Mouse (Mus musculus) kidney, adult 10 weeks (tissue): Measurements from ENCODE around the gene Mrpl30. TPM values are rescaled to one million over a fixed set of nuclear protein-coding genes. Genes with fewer than 3 reads are reported as not detected.

Source experiments
- polyA plus RNA-seq: library from polyadenylated mRNA; stranded (reverse); fragments of 350-450 nt; fragmentation: Illumina TruSeq; extraction: RNeasy Lipid Tissue Mini Kit (QIAGEN cat#74804); gene quantifications from one replicate; pipeline ENCODE4 v1.2.3, GENCODE M21; 2014; ENCODE audit warnings: low read depth, low replicate concordance

Mrpl30 gene
- 332 TPM for polyA plus RNA-seq

DNA sequence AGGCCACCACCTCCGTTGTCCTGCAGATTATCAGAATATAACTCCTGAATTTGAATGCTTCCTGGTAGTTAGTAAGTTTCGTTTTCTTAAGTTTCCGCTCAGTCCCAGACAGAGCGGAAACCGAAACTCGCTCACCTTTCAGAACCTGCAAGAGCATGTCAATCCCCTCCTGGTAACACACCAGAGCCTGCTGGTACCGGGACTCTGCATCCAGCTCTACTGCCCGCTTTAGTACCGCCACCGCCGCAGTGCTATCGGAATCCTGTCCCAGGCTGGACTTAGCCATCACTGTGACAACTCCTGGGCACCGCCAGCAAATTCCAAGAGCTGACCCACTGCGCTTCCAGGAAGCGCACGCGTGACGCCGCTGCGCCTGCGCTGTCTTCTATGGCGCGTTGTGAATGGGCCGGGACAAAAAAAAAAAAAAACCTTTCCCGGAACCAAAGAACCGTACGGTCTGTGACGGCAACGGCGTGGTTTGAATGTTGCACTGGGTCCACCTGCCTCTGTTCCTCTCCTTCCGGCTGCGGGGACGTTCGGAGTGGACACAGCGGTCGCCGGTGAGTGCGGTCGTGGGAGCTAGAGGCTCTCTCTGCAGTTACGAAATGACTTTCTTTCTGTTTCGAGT is at the start of gene Mrpl30, which contains the start of gene Mitd1:
Gene Mrpl30 (plus strand): TSS at position 453 of the 628 bp plus-strand sequence.
Gene Mitd1 (minus strand): TSS at position 387 of the 628 bp plus-strand sequence.

DNA sequence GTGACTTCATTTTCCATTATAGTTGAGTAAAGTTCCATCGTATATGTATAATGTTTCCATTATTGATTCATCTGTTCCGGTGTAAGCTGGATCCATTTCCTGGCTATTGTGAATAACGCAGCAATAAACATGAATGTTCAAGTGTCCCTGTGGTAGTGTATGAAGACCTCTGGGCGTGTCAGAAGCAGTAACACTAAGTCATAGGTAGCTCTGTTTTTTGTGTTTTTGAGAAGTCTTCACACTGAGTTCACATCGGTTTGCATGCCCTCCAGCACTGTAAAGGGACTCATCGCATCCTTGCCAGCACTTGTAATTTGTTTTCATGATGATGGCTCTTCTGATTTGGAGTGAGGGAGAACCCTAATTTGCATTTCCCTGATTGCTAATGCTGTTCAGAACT is 24.0 kb upstream of the Mrpl30 start, which contains the start of gene Tsga10:
Gene Tsga10 (minus strand): TSS at position 144 of the 400 bp plus-strand sequence.

DNA sequence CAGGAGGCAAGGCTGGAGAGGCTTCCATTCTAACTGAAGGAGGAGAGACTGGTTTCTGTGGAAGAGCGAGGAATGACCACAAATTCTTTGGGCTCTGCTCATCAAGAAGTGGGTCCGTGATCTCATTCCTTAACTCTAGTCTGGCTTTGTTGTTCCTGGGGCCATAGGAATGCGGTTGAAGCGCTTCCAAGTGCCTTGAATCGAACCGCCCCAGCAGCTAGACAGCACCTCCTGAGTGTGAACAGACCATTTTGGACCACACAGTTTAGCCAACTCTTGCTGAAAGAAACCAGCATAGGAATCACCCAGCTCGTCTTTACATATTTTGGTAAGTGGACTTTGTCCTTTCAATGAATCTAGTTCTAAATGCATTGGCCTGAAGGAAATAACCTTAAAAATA is 18.6 kb upstream of the Mrpl30 start, which contains the start of gene Lipt1:
Gene Lipt1 (plus strand): TSS at position 35 of the 400 bp plus-strand sequence.

DNA sequence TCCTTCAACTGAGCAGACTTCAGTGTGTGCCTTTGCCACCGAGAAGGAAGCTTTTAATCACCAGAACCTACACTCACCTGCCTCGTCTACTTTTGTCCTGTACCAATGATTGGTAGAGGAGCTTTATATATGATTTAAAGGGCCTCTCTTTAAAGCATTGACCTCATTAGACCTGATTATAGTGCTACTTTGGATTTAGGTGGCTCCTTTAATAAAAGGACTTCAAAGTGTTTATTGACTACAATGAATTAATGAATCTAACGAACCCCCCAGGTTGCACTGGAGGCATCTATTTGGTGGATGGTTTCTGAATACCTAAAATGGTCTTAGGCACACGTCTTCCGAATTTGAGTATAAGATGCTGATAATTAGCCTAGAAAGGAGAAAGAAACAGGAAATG is 26.1 kb downstream of the Mrpl30 start, which contains the start of gene Lyg2:
Gene Lyg2 (minus strand): TSS at position 101 of the 400 bp plus-strand sequence.

Other genes starting within 250 kb of the Mrpl30 start
- gene 2010300C02Rik, start 170.4 kb upstream of the Mrpl30 start, polyA plus RNA-seq: not detected
- gene Tsga10, start 24.0 kb upstream of the Mrpl30 start, polyA plus RNA-seq: 13.2 TPM
- gene Lipt1, start 18.7 kb upstream of the Mrpl30 start, polyA plus RNA-seq: 8.5 TPM
- gene Mitd1, start 66 bp upstream of the Mrpl30 start, polyA plus RNA-seq: 33.5 TPM
- not detected for gene Lyg2, start 26.0 kb downstream of the Mrpl30 start, polyA plus RNA-seq
- not detected for gene Lyg1, start 67.3 kb downstream of the Mrpl30 start, polyA plus RNA-seq
- gene Txndc9, start 107.4 kb downstream of the Mrpl30 start, polyA plus RNA-seq: 148 TPM
- gene Eif5b, start 107.5 kb downstream of the Mrpl30 start, polyA plus RNA-seq: 83.0 TPM
- 14.5 TPM for gene Rev1, start 239.3 kb downstream of the Mrpl30 start, polyA plus RNA-seq